Comparison of ENCODE assay signal across 22 mouse cellular contexts in the genomic region with DNA sequence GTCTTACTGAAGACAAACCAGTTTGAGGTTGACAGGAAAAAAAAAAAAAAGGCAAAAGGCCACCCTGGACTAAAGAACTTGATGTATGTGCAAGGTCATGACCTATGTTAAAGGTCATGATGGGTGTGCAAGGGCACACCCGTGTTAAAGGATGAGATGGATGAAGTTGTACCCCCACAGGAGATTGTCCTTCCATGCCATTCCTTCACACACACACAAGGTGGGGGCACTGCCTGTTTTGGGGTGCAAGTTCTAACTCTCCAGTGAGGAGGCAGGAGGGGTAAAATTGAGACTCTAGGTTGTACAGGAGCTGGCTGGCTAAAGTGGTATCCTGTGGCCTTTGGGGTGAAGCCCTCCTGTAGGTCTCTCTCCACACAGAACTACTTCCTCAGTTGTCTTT.
DNase-seq lines count a peak whose midpoint lies in the region; ATAC-seq and TF ChIP-seq lines count a peak whose summit lies in the region.
"Had no signal": no experiment of that assay in that cellular context is flagged by ENCODE, and none has a peak within 500 bp of the region (broad histone marks: within the 10 kb centered on the region; RNA-seq: fewer than 3 reads in every experiment).

No protein-coding gene starts in this region.

- WGBS in forebrain, embryonic 10.5 days = 14% methylated on average over 1 of the region's 1 CpGs
- WGBS in forebrain, embryonic 16.5 days = 10% methylated on average over 1 of the region's 1 CpGs
- WGBS in forebrain, embryonic 13.5 days = 12% methylated on average over 1 of the region's 1 CpGs
- 0% methylated on average over 1 of the region's 1 CpGs for WGBS in midbrain, embryonic 15.5 days

- H3K27me3 ChIP-seq in forebrain, embryonic 10.5 days (ENCODE audit: poor library complexity, severe bottlenecking) = peaks cover 6% of the 10 kb centered on the region; the same call in 1 of the 2 replicates
- H3K27me3 ChIP-seq in forebrain, embryonic 16.5 days (replicated peaks; ENCODE audit: control insufficient read depth, insufficient read depth, low read length) = no peaks in the 10 kb centered on the region
- no peaks in the 10 kb centered on the region for H3K27me3 ChIP-seq in forebrain, embryonic 13.5 days
- H3K27me3 ChIP-seq in midbrain, embryonic 15.5 days (replicated peaks) = no peaks in the 10 kb centered on the region
- H3K27me3 ChIP-seq: heart, embryonic 15.5 days; lung, embryonic 15.5 days had no signal

- no peak for ATAC-seq in forebrain, embryonic 16.5 days
- ATAC-seq in forebrain, embryonic 13.5 days = peak; percentile 27; the same call in 1 of the 2 replicates
- ATAC-seq in midbrain, embryonic 15.5 days (replicated peaks) = no peak
- ATAC-seq: activated CD4-positive, CD25-positive, alpha-beta regulatory T cell, adult 4 months; CD4-positive, CD25-positive, alpha-beta regulatory T cell, adult 4 months; inflammation-experienced regulatory T-cells, adult 6 months had no signal

- no peak for DNase-seq in forebrain, embryonic 10.5 days (ENCODE audit: extremely low spot score, low spot score)
- DNase-seq in layer of hippocampus, adult 2 months (ENCODE audit: low spot score in 2 of 2) = no peak
- no peak for DNase-seq in layer of hippocampus, postnatal 14 days (ENCODE audit: low spot score in 2 of 2)
- no peak for DNase-seq in spleen, adult 18-20 months
- no peak for DNase-seq in adrenal gland, postnatal 36 days
- DNase-seq: adrenal gland, postnatal 14 days; cerebellum, adult 11 months; gastrocnemius, postnatal 14 days; thymus, adult 18-20 months had no signal

- H3K27ac ChIP-seq in forebrain, embryonic 10.5 days = peak overlapping the region; percentile 32; the same call in 1 of the 2 replicates
- H3K27ac ChIP-seq in forebrain, embryonic 16.5 days (ENCODE audit: low read length) = no peak overlapping the region
- H3K27ac ChIP-seq in layer of hippocampus, adult 2 months = peak overlapping the region; percentile 84
- 0 out of 2 replicates have a peak overlapping the region, but pooled peaks have one; percentile 3 for H3K27ac ChIP-seq in forebrain, embryonic 13.5 days
- H3K27ac ChIP-seq in midbrain, embryonic 15.5 days = no peak overlapping the region
- H3K27ac ChIP-seq: embryonic facial prominence, embryonic 10.5 days; heart, embryonic 15.5 days; liver, embryonic 14.5 days; lung, embryonic 15.5 days; macrophage had no signal

- no peak overlapping the region for H3K4me3 ChIP-seq in forebrain, embryonic 10.5 days
- no peak overlapping the region for H3K4me3 ChIP-seq in forebrain, embryonic 16.5 days (replicated peaks; ENCODE audit: low read length)
- H3K4me3 ChIP-seq in layer of hippocampus, adult 2 months = no peak overlapping the region; the same call in 1 of the 2 replicates
- no peak overlapping the region for H3K4me3 ChIP-seq in forebrain, embryonic 13.5 days
- H3K4me3 ChIP-seq in midbrain, embryonic 15.5 days = no peak overlapping the region
- H3K4me3 ChIP-seq: embryonic facial prominence, embryonic 10.5 days; heart, adult 2 months; heart, embryonic 15.5 days; lung, embryonic 15.5 days had no signal

- no peak for TF ChIP-seq CTCF in layer of hippocampus, adult 2 months (conservative IDR thresholded peaks at IDR 0.05)

- no peaks in the 10 kb centered on the region for H3K9me3 ChIP-seq in forebrain, embryonic 10.5 days
- no peaks in the 10 kb centered on the region for H3K9me3 ChIP-seq in forebrain, embryonic 16.5 days (ENCODE audit: control insufficient read depth, low read length)
- H3K9me3 ChIP-seq in forebrain, embryonic 13.5 days (replicated peaks) = no peaks in the 10 kb centered on the region
- no peaks in the 10 kb centered on the region for H3K9me3 ChIP-seq in midbrain, embryonic 15.5 days
- H3K9me3 ChIP-seq: embryonic facial prominence, embryonic 10.5 days; heart, embryonic 15.5 days; lung, embryonic 15.5 days had no signal

- no peak overlapping the region for H3K4me2 ChIP-seq in forebrain, embryonic 16.5 days (ENCODE audit: low read length)
- H3K4me2 ChIP-seq in forebrain, embryonic 13.5 days = no peak overlapping the region
- 0 out of 2 replicates have a peak overlapping the region, but pooled peaks have one; percentile 5 for H3K4me2 ChIP-seq in midbrain, embryonic 15.5 days
- H3K4me2 ChIP-seq: heart, embryonic 15.5 days; lung, embryonic 15.5 days had no signal

- H3K9ac ChIP-seq in forebrain, embryonic 16.5 days (replicated peaks; ENCODE audit: low read depth, low read length) = no peak overlapping the region
- no peak overlapping the region for H3K9ac ChIP-seq in forebrain, embryonic 13.5 days
- H3K9ac ChIP-seq in midbrain, embryonic 15.5 days = no peak overlapping the region
- H3K9ac ChIP-seq: heart, embryonic 15.5 days; liver, embryonic 14.5 days; lung, embryonic 15.5 days had no signal

- H3K4me1 ChIP-seq in forebrain, embryonic 10.5 days = peaks cover 50% of the 10 kb centered on the region
- H3K4me1 ChIP-seq in forebrain, embryonic 16.5 days (replicated peaks; ENCODE audit: control insufficient read depth, insufficient read depth, low read length) = peaks cover 23% of the 10 kb centered on the region
- H3K4me1 ChIP-seq in forebrain, embryonic 13.5 days = peaks cover 45% of the 10 kb centered on the region
- H3K4me1 ChIP-seq in midbrain, embryonic 15.5 days = peaks cover 35% of the 10 kb centered on the region
- H3K4me1 ChIP-seq: heart, embryonic 15.5 days had no signal

- no peaks in the 10 kb centered on the region for H3K36me3 ChIP-seq in forebrain, embryonic 10.5 days (replicated peaks)
- no peaks in the 10 kb centered on the region for H3K36me3 ChIP-seq in forebrain, embryonic 16.5 days (ENCODE audit: control insufficient read depth, insufficient read depth)
- H3K36me3 ChIP-seq in forebrain, embryonic 13.5 days (ENCODE audit: poor library complexity, severe bottlenecking) = no peaks in the 10 kb centered on the region
- no peaks in the 10 kb centered on the region for H3K36me3 ChIP-seq in midbrain, embryonic 15.5 days (replicated peaks)
- H3K36me3 ChIP-seq: embryonic facial prominence, embryonic 10.5 days; G1E; heart, embryonic 15.5 days; lung, embryonic 15.5 days had no signal

Comparison
In these comparisons a context has a peak if more than half of its experiments do, and no peak if none do; other contexts are left out.
1. H3K27ac ChIP-seq: peak in forebrain, embryonic 10.5 days (single experiment), layer of hippocampus, adult 2 months (single experiment) and forebrain, embryonic 13.5 days (single experiment); none in forebrain, embryonic 16.5 days (single experiment) and midbrain, embryonic 15.5 days (single experiment).